Mouse (Mus musculus): ENCODE measurements around the gene Xpo6. TPM values are rescaled to one million over a fixed set of nuclear protein-coding genes. Genes with fewer than 3 reads are reported as not detected.

The Xpo6 gene
- polyA plus RNA-seq, 1 experiment from 2014 or later = 27.6 TPM

GRCm38 (mm10) chr7:126183583-126183982, 16.7 kb downstream of the Xpo6 start:
- Histone ChIP-seq H3K27me3 (ENCODE audit: control insufficient read depth, insufficient read depth, low read length) (no peaks in the 10 kb centered on the region), H3K4me3 (ENCODE audit: low read length) (no peak overlapping the region), H3K9me3 (replicated peaks; ENCODE audit: control insufficient read depth, low read length) (no peaks in the 10 kb centered on the region), H3K9ac (ENCODE audit: low read length) (no peak overlapping the region), H3K4me2 (ENCODE audit: low read depth, low read length) (no peak overlapping the region), H3K4me1 (ENCODE audit: control insufficient read depth, insufficient read depth, low read length) (peaks cover 51% of the 10 kb centered on the region), H3K36me3 (ENCODE audit: control insufficient read depth, insufficient read depth) (no peaks in the 10 kb centered on the region), H3K27ac (ENCODE audit: low read length) (no peak overlapping the region)
- no peak for ATAC-seq (replicated peaks; ENCODE audit: extremely low read depth, insufficient read depth, low FRiP score)
- 14% methylated on average over 1 of the region's 1 CpGs for WGBS

- no peak overlapping the region for H3K4me3 ChIP-seq (ENCODE audit: low read length)
- no peak for ATAC-seq (replicated peaks; ENCODE audit: extremely low read depth, insufficient read depth, low FRiP score)
- H3K4me2 ChIP-seq (ENCODE audit: low read depth, low read length) = no peak overlapping the region
- H3K27me3 ChIP-seq (ENCODE audit: control insufficient read depth, insufficient read depth, low read length) = no peaks in the 10 kb centered on the region
- H3K9ac ChIP-seq (ENCODE audit: low read length) = no peak overlapping the region
- H3K9me3 ChIP-seq (replicated peaks; ENCODE audit: control insufficient read depth, low read length) = no peaks in the 10 kb centered on the region
- H3K4me1 ChIP-seq (ENCODE audit: control insufficient read depth, insufficient read depth, low read length) = peaks cover 55% of the 10 kb centered on the region
- H3K27ac ChIP-seq (ENCODE audit: low read length) = no peak overlapping the region; the same call in 1 of the 2 replicates
- H3K36me3 ChIP-seq (ENCODE audit: control insufficient read depth, insufficient read depth) = no peaks in the 10 kb centered on the region
Observed at GRCm38 (mm10) chr7:126181487-126181886, 18.8 kb downstream of the Xpo6 start.

GRCm38 (mm10) chr7:126180956-126181355, 19.3 kb downstream of the Xpo6 start:
- no peaks in the 10 kb centered on the region for H3K9me3 ChIP-seq (replicated peaks; ENCODE audit: control insufficient read depth, low read length)
- no peak overlapping the region for H3K9ac ChIP-seq (ENCODE audit: low read length)
- peaks cover 52% of the 10 kb centered on the region for H3K4me1 ChIP-seq (ENCODE audit: control insufficient read depth, insufficient read depth, low read length)
- no peak overlapping the region; the same call in 1 of the 2 replicates for H3K27ac ChIP-seq (ENCODE audit: low read length)
- WGBS = 60% methylated on average over 3 of the region's 3 CpGs
- H3K36me3 ChIP-seq (ENCODE audit: control insufficient read depth, insufficient read depth) = no peaks in the 10 kb centered on the region
- no peaks in the 10 kb centered on the region for H3K27me3 ChIP-seq (ENCODE audit: control insufficient read depth, insufficient read depth, low read length)
- no peak for ATAC-seq (replicated peaks; ENCODE audit: extremely low read depth, insufficient read depth, low FRiP score)
- no peak overlapping the region for H3K4me3 ChIP-seq (ENCODE audit: low read length)
- H3K4me2 ChIP-seq (ENCODE audit: low read depth, low read length) = peak overlapping the region; percentile 15; the same call in 1 of the 2 replicates

GRCm38 (mm10) chr7:126178804-126179203, 21.5 kb downstream of the Xpo6 start:
- Histone ChIP-seq H3K4me1 (ENCODE audit: control insufficient read depth, insufficient read depth, low read length) (peaks cover 44% of the 10 kb centered on the region), H3K36me3 (ENCODE audit: control insufficient read depth, insufficient read depth) (no peaks in the 10 kb centered on the region), H3K27ac (ENCODE audit: low read length) (no peak overlapping the region), H3K9me3 (replicated peaks; ENCODE audit: control insufficient read depth, low read length) (no peaks in the 10 kb centered on the region), H3K4me2 (ENCODE audit: low read depth, low read length) (no peak overlapping the region), H3K9ac (ENCODE audit: low read length) (no peak overlapping the region), H3K27me3 (ENCODE audit: control insufficient read depth, insufficient read depth, low read length) (no peaks in the 10 kb centered on the region), H3K4me3 (ENCODE audit: low read length) (no peak overlapping the region)
- ATAC-seq (replicated peaks; ENCODE audit: extremely low read depth, insufficient read depth, low FRiP score) = no peak

GRCm38 (mm10) chr7:126175999-126176398, 24.3 kb downstream of the Xpo6 start:
- ATAC-seq (replicated peaks; ENCODE audit: extremely low read depth, insufficient read depth, low FRiP score) = no peak
- WGBS = 88% methylated on average over 12 of the region's 12 CpGs

GRCm38 (mm10) chr7:126175456-126175855, 24.8 kb downstream of the Xpo6 start:
- no peak for ATAC-seq (replicated peaks; ENCODE audit: extremely low read depth, insufficient read depth, low FRiP score)
- H3K9me3 ChIP-seq (replicated peaks; ENCODE audit: control insufficient read depth, low read length) = no peaks in the 10 kb centered on the region
- H3K27ac ChIP-seq (ENCODE audit: low read length) = no peak overlapping the region; the same call in 1 of the 2 replicates
- no peaks in the 10 kb centered on the region for H3K27me3 ChIP-seq (ENCODE audit: control insufficient read depth, insufficient read depth, low read length)
- peaks cover 19% of the 10 kb centered on the region for H3K4me1 ChIP-seq (ENCODE audit: control insufficient read depth, insufficient read depth, low read length)
- 79% methylated on average over 7 of the region's 7 CpGs for WGBS
- H3K36me3 ChIP-seq (ENCODE audit: control insufficient read depth, insufficient read depth) = peaks cover 16% of the 10 kb centered on the region
- H3K4me3 ChIP-seq (ENCODE audit: low read length) = no peak overlapping the region
- H3K4me2 ChIP-seq (ENCODE audit: low read depth, low read length) = no peak overlapping the region
- no peak overlapping the region for H3K9ac ChIP-seq (ENCODE audit: low read length)

More at GRCm38 (mm10) chr7:126175999-126176398, 24.3 kb downstream of the Xpo6 start:
- H3K4me1 ChIP-seq (ENCODE audit: control insufficient read depth, insufficient read depth, low read length) = peaks cover 23% of the 10 kb centered on the region
- no peaks in the 10 kb centered on the region for H3K9me3 ChIP-seq (replicated peaks; ENCODE audit: control insufficient read depth, low read length)
- no peak overlapping the region for H3K27ac ChIP-seq (ENCODE audit: low read length)
- H3K9ac ChIP-seq (ENCODE audit: low read length) = no peak overlapping the region
- no peak overlapping the region for H3K4me2 ChIP-seq (ENCODE audit: low read depth, low read length)
- H3K4me3 ChIP-seq (ENCODE audit: low read length) = no peak overlapping the region
- no peaks in the 10 kb centered on the region for H3K27me3 ChIP-seq (ENCODE audit: control insufficient read depth, insufficient read depth, low read length)
- peaks cover 11% of the 10 kb centered on the region for H3K36me3 ChIP-seq (ENCODE audit: control insufficient read depth, insufficient read depth)

GRCm38 (mm10) chr7:126174863-126175262, 25.4 kb downstream of the Xpo6 start:
- H3K9ac ChIP-seq (ENCODE audit: low read length) = no peak overlapping the region
- no peaks in the 10 kb centered on the region for H3K27me3 ChIP-seq (ENCODE audit: control insufficient read depth, insufficient read depth, low read length)
- H3K9me3 ChIP-seq (replicated peaks; ENCODE audit: control insufficient read depth, low read length) = no peaks in the 10 kb centered on the region
- H3K36me3 ChIP-seq (ENCODE audit: control insufficient read depth, insufficient read depth) = peaks cover 18% of the 10 kb centered on the region
- WGBS = 84% methylated on average over 2 of the region's 2 CpGs
- H3K4me1 ChIP-seq (ENCODE audit: control insufficient read depth, insufficient read depth, low read length) = peaks cover 19% of the 10 kb centered on the region
- no peak for ATAC-seq (replicated peaks; ENCODE audit: extremely low read depth, insufficient read depth, low FRiP score)
- no peak overlapping the region for H3K4me3 ChIP-seq (ENCODE audit: low read length)
- no peak overlapping the region for H3K27ac ChIP-seq (ENCODE audit: low read length)
- H3K4me2 ChIP-seq (ENCODE audit: low read depth, low read length) = no peak overlapping the region

- Histone ChIP-seq H3K4me1 (ENCODE audit: control insufficient read depth, insufficient read depth, low read length) (peaks cover 14% of the 10 kb centered on the region), H3K4me3 (ENCODE audit: low read length) (no peak overlapping the region), H3K27me3 (ENCODE audit: control insufficient read depth, insufficient read depth, low read length) (no peaks in the 10 kb centered on the region), H3K36me3 (ENCODE audit: control insufficient read depth, insufficient read depth) (peaks cover 18% of the 10 kb centered on the region), H3K9ac (ENCODE audit: low read length) (no peak overlapping the region), H3K4me2 (ENCODE audit: low read depth, low read length) (no peak overlapping the region), H3K9me3 (replicated peaks; ENCODE audit: control insufficient read depth, low read length) (no peaks in the 10 kb centered on the region), H3K27ac (ENCODE audit: low read length) (no peak overlapping the region)
- WGBS = 83% methylated on average over 3 of the region's 3 CpGs
- no peak for ATAC-seq (replicated peaks; ENCODE audit: extremely low read depth, insufficient read depth, low FRiP score)
Observed at GRCm38 (mm10) chr7:126172001-126172400, 28.3 kb downstream of the Xpo6 start.

- 84% methylated on average over 6 of the region's 6 CpGs for WGBS
- ATAC-seq (replicated peaks; ENCODE audit: extremely low read depth, insufficient read depth, low FRiP score) = no peak
Observed at GRCm38 (mm10) chr7:126168584-126168983, 31.7 kb downstream of the Xpo6 start.

More at GRCm38 (mm10) chr7:126168584-126168983, 31.7 kb downstream of the Xpo6 start:
- H3K4me3 ChIP-seq (ENCODE audit: low read length) = no peak overlapping the region
- H3K4me2 ChIP-seq (ENCODE audit: low read depth, low read length) = no peak overlapping the region
- peaks cover 11% of the 10 kb centered on the region for H3K4me1 ChIP-seq (ENCODE audit: control insufficient read depth, insufficient read depth, low read length)
- peaks cover 26% of the 10 kb centered on the region for H3K36me3 ChIP-seq (ENCODE audit: control insufficient read depth, insufficient read depth)
- H3K27ac ChIP-seq (ENCODE audit: low read length) = no peak overlapping the region
- no peaks in the 10 kb centered on the region for H3K9me3 ChIP-seq (replicated peaks; ENCODE audit: control insufficient read depth, low read length)
- H3K9ac ChIP-seq (ENCODE audit: low read length) = no peak overlapping the region
- no peaks in the 10 kb centered on the region for H3K27me3 ChIP-seq (ENCODE audit: control insufficient read depth, insufficient read depth, low read length)
